Mouse (Mus musculus) embryonic facial prominence, embryonic 13.5 days (tissue): ENCODE results near the gene Rplp2. TPM values are rescaled to one million over a fixed set of nuclear protein-coding genes. Genes with fewer than 3 reads are reported as not detected.

Experiments
- ATAC-seq: fragments of 200-750 bp; cut with Nextera tagmentation; 2 replicates; pipeline ENCODE4 v1.8.0; 2017; ENCODE audit warnings: low read depth; ENCODE audit not compliant: insufficient number of reproducible peaks, insufficient read depth, low FRiP score, low TSS enrichment
- H3K27ac ChIP-seq: fragments of 300-500 bp; sonication (generic); 2 replicates; pipeline ENCODE4 v1.5.1; 2015; ENCODE audit warnings: moderate library complexity, mild to moderate bottlenecking, inconsistent platforms
- H3K27me3 ChIP-seq: fragments of 300-500 bp; sonication (generic); 2 replicates; pipeline ENCODE4 v1.6.1; 2015; ENCODE audit warnings: mild to moderate bottlenecking, inconsistent platforms
- H3K36me3 ChIP-seq: fragments of 300-500 bp; sonication (generic); 2 replicates; pipeline ENCODE4 v1.6.1; 2015; ENCODE audit warnings: mild to moderate bottlenecking, inconsistent platforms
- H3K4me1 ChIP-seq: fragments of 300-500 bp; sonication (generic); 2 replicates; pipeline ENCODE4 v1.6.1; 2015; ENCODE audit warnings: inconsistent platforms
- H3K4me2 ChIP-seq: fragments of 300-500 bp; sonication (generic); 2 replicates; pipeline ENCODE4 v1.6.1; 2015; ENCODE audit warnings: moderate library complexity, mild to moderate bottlenecking, inconsistent platforms
- H3K4me3 ChIP-seq: fragments of 300-500 bp; sonication (generic); 2 replicates; pipeline ENCODE4 v1.5.1; 2015; ENCODE audit warnings: mild to moderate bottlenecking, inconsistent platforms
- H3K9ac ChIP-seq: fragments of 300-500 bp; sonication (generic); 2 replicates; pipeline ENCODE4 v1.6.1; 2015; ENCODE audit warnings: mild to moderate bottlenecking, inconsistent platforms
- H3K9me3 ChIP-seq: fragments of 300-500 bp; sonication (generic); 2 replicates; pipeline ENCODE4 v1.6.1; 2016; ENCODE audit warnings: inconsistent platforms
- WGBS: fragments of 180-500 bp; shearing (Covaris S2); methylation state at CpG from one replicate; pipeline ENCODE4 v1.1.7; 2015; ENCODE audit warnings: mixed read lengths; 5-methylcytosine and 5-hydroxymethylcytosine counted together
- polyA plus RNA-seq: library from polyadenylated mRNA; unstranded; fragments of >200 nt; fragmentation: Nextera tagmentation; extraction: Ambion mirVana; gene quantifications from 2 replicates; pipeline ENCODE4 v1.2.1, GENCODE M21; 2015

Gene Rplp2
- polyA plus RNA-seq, 1 experiment from 2014 or later, result 1,500 TPM

DNA sequence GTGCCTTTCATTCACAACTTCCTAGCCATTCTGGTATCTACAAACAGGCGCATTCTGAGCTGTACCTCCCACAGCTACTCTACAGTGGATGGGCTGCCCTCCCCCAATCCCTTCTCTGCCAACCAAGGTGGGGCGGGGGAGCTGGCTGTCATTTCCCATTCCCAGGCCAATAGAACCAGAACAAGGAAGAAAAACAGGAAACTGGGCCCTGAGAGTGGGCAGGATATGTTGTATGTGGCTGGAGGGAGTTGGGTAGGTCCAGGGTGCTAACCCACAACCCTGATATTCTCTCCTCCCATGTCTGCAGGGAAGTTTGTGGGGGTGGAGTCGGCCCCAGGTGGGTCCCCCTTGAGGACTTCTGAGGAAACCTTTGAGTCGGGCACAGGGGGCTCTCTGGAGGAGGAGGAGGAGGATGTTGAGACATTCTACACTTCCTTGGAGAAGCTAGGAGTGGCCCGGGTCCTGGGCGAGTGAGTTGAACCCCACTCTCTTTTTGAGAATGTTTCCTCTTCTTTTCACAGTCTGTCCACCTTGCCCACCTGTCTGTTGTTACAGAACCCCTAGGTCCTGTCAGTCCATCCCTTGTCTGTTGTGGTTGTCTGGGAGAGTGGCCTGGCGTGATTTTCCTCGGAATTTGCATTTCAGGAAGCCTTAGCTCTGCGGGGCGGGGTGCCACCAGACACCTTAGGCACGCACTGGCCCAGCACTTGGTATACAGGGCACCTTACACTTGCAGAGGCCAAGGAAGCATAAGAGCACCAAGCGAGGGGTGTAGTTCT is 16.8 kb downstream of the Rplp2 start:
- peak overlapping the region; percentile 59 for H3K4me2 ChIP-seq
- 22% methylated on average over 12 of the region's 12 CpGs for WGBS

DNA sequence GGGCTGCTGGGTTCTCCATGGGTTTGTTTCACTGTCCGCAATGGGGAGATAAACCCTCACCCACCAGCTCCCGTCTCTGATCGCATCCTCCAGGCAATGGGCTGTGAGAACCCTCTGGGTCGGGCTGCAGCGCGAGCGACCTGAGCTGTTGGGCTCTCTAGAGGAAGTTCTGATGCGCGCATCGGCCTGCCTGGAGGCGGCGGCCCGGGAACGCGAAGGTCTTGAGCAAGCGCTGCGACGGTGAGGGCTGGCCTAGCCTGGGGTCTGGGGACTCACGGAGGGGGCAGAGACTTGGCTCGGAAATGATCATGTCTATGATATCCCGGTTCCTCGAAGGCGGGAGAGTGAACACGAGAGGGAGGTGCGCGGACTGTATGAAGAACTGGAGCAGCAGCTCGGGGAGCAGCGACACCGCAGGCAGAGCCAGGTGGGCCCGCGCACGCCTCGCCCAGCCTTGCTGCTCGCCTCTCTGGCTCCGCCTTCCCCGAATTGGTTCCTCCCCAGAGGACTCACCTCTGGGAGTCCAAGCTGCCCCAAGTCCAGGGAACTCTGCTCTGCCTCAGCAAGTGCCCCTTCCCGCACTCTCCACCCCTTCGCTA is 17.5 kb downstream of the Rplp2 start:
- H3K4me1 ChIP-seq, result peaks cover 64% of the 10 kb centered on the region

More for the DNA sequence above, 16.8 kb downstream of the Rplp2 start:
- Histone ChIP-seq H3K27ac (no peak overlapping the region), H3K27me3 (peaks cover 77% of the 10 kb centered on the region), H3K4me1 (peaks cover 57% of the 10 kb centered on the region), H3K36me3 (peaks cover 3% of the 10 kb centered on the region), H3K4me3 (peak overlapping the region; percentile 31), H3K9ac (0 out of 2 replicates have a peak overlapping the region, but pooled peaks have one; percentile 40), H3K9me3 (no peaks in the 10 kb centered on the region)
- ATAC-seq, result no peak

GRCm38 (mm10) chr7:141465388-141466044 is 18.3 kb downstream of the Rplp2 start:
- ATAC-seq, result no peak
- Histone ChIP-seq H3K27me3 (peaks cover 62% of the 10 kb centered on the region), H3K9me3 (no peaks in the 10 kb centered on the region), H3K36me3 (peaks cover 15% of the 10 kb centered on the region), H3K4me3 (no peak overlapping the region), H3K9ac (peak overlapping the region; percentile 61; the same call in 1 of the 2 replicates), H3K4me2 (peak overlapping the region; percentile 59), H3K4me1 (peaks cover 72% of the 10 kb centered on the region), H3K27ac (no peak overlapping the region)
- WGBS, result 23% methylated on average over 10 of the region's 10 CpGs

More for the DNA sequence above, 17.5 kb downstream of the Rplp2 start:
- Histone ChIP-seq H3K9me3 (no peaks in the 10 kb centered on the region), H3K27me3 (peaks cover 70% of the 10 kb centered on the region), H3K36me3 (peaks cover 7% of the 10 kb centered on the region), H3K27ac (no peak overlapping the region), H3K4me2 (peak overlapping the region; percentile 59), H3K9ac (peak overlapping the region; percentile 61), H3K4me3 (peak overlapping the region; percentile 31)
- 3% methylated on average over 38 of the region's 38 CpGs for WGBS
- no peak for ATAC-seq

DNA sequence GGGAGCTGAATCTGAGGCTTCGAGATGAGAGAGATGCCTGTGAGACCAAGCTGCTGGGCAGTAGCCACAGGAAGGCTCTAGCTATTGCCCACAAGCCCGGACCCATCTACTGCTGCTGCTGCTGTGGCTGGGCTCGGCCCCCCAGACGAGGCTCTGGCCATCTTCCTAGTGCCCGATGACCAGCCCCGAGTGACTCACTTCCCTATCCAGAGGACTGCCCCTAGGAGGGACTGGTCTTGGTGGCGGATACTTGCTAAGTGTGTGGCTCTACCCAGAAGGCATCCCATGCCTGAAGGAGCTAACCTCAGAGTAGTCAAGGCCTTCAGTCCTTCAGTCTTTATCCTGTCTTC is 18.9 kb downstream of the Rplp2 start:
- Histone ChIP-seq H3K27me3 (peaks cover 57% of the 10 kb centered on the region), H3K4me3 (no peak overlapping the region), H3K4me2 (0 out of 2 replicates have a peak overlapping the region, but pooled peaks have one; percentile 59)

GRCm38 (mm10) chr7:141466607-141467148 is 19.5 kb downstream of the Rplp2 start:
- no peak for ATAC-seq
- Histone ChIP-seq H3K9ac (peak overlapping the region; percentile 85), H3K27ac (peak overlapping the region; percentile 84; the same call in 1 of the 2 replicates), H3K4me3 (peak overlapping the region; percentile 70), H3K36me3 (peaks cover 25% of the 10 kb centered on the region), H3K4me1 (peaks cover 64% of the 10 kb centered on the region), H3K9me3 (no peaks in the 10 kb centered on the region), H3K4me2 (peak overlapping the region; percentile 75), H3K27me3 (peaks cover 51% of the 10 kb centered on the region)
- WGBS, result 56% methylated on average over 10 of the region's 10 CpGs

More for the DNA sequence above, 18.9 kb downstream of the Rplp2 start:
- H3K4me1 ChIP-seq, result peaks cover 68% of the 10 kb centered on the region
- WGBS, result 79% methylated on average over 7 of the region's 7 CpGs
- no peak overlapping the region for H3K27ac ChIP-seq
- no peak for ATAC-seq
- no peaks in the 10 kb centered on the region for H3K9me3 ChIP-seq
- no peak overlapping the region for H3K9ac ChIP-seq
- H3K36me3 ChIP-seq, result peaks cover 20% of the 10 kb centered on the region

DNA sequence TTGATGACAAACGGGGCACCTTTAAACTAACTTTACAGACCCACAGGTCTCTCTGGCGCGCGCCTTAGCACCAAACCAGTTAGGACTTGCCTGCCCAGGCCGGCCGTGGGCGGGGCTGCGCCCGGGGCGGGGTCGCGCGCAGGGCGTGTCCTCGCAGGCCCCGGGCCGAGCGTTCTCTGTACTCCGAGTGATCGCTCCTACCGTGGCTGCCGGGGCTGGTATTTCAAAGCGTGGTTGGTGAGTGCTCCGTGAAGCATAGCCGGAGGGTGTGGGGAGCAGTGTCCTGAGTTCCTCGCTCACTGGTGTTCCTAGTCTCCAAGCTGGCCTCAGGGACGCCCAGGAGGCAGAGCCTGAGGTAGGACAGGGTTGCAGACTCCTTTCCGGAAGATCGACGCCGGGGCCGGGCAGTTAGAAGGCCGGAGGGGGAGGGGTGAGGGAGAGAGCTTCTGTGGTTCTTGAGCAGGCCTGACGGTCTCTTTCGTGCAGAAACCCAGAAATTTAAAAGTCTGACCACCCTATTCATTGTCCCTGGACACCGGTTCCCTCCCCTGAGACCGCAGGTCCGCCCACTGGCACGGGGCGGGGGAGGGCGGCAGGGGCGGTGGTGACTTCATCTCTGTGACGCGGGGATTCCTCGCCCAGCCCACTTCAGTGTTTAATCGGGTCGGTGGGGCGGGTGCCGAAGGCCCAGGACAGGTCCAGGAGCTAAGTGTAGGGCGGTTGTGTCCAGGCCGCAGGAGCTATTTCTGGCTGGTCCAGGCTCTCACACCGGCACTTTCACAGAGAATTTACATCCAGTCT is 20.3 kb downstream of the Rplp2 start, which contains the start of gene Cd151:
Cd151 (plus strand) TSS at position 163 of the 801 bp plus-strand sequence.
- H3K4me3 ChIP-seq, result peak within 1 kb of the TSS; percentile 70
- WGBS, result under 1% methylated on average over 52 of the region's 52 CpGs
- no peaks in the 10 kb centered on the region for H3K9me3 ChIP-seq
- H3K36me3 ChIP-seq, result peaks cover 31% of the 10 kb centered on the region
- H3K27ac ChIP-seq, result peak within 1 kb of the TSS; percentile 84
- H3K27me3 ChIP-seq, result peaks cover 43% of the 10 kb centered on the region
- H3K4me1 ChIP-seq, result peaks cover 57% of the 10 kb centered on the region
- H3K9ac ChIP-seq, result peak within 1 kb of the TSS; percentile 85
- H3K4me2 ChIP-seq, result peak within 1 kb of the TSS; percentile 75
- ATAC-seq, result peak; percentile 76

GRCm38 (mm10) chr7:141468164-141468521 is 21.0 kb downstream of the Rplp2 start:
- peak overlapping the region; percentile 75 for H3K4me2 ChIP-seq
- H3K36me3 ChIP-seq, result peaks cover 36% of the 10 kb centered on the region
- peaks cover 36% of the 10 kb centered on the region for H3K27me3 ChIP-seq
- peak overlapping the region; percentile 84 for H3K27ac ChIP-seq
- peak overlapping the region; percentile 70 for H3K4me3 ChIP-seq
- no peak for ATAC-seq
- no peaks in the 10 kb centered on the region for H3K9me3 ChIP-seq
- peaks cover 56% of the 10 kb centered on the region for H3K4me1 ChIP-seq
- H3K9ac ChIP-seq, result peak overlapping the region; percentile 85
- WGBS, result 14% methylated on average over 5 of the region's 5 CpGs

DNA sequence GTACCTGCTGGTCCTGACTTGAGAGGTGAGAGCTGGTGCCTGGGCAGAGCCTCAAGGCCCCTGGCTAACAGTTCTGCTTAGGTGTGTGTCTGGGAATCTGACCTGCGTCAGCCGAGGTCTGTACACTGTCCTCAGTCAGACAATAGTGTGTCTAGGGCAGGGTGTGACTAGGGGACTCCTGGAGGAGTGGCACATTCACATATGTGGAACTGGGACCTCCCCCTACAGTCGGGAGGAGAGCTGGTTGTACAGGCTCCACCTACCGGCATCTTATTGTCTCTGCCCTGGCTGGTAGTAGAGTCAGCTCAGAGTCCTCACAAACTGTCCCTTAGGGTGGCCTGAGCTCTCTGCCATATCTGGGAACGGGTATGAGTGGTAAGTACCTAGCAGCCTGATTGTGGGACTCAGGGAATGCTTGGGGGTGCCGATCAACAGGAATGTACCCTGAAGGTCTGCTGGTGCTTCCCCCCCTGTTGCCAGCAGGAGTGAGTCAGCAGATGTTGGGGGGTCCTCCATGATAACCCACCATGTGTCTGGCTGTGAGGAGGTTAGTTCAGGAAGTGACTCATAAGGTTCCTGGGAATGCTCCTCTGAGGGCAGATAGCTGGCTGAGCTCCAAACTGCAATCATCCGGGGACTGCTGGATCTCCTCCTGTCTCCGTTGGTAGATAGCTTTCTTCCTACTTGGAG is 21.5 kb downstream of the Rplp2 start:
- 6% methylated on average over 8 of the region's 8 CpGs for WGBS
- H3K27ac ChIP-seq, result peak overlapping the region; percentile 84
- peaks cover 31% of the 10 kb centered on the region for H3K27me3 ChIP-seq
- peaks cover 61% of the 10 kb centered on the region for H3K4me1 ChIP-seq
- peak overlapping the region; percentile 70 for H3K4me3 ChIP-seq
- H3K4me2 ChIP-seq, result peak overlapping the region; percentile 75
- peaks cover 36% of the 10 kb centered on the region for H3K36me3 ChIP-seq
- peak; percentile 46 for ATAC-seq
- H3K9me3 ChIP-seq, result no peaks in the 10 kb centered on the region
- H3K9ac ChIP-seq, result peak overlapping the region; percentile 85

DNA sequence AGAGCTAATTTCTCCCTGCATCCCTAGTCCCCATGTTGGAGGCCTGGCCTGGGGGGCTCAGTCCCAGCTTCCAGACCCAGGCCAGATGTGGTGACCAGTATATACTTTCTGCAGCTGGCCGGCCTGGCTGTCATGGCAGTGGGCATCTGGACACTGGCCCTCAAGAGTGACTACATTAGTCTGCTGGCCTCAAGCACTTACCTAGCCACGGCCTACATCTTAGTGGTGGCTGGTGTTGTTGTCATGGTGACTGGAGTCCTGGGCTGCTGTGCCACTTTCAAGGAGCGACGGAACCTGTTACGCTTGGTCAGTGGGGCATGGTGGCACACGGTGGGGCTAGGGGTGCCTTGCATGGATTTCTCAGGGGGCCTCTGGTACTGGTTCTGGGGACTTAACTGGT is 22.2 kb downstream of the Rplp2 start:
- H3K4me3 ChIP-seq, result peak overlapping the region; percentile 70
- peak overlapping the region; percentile 84 for H3K27ac ChIP-seq
- H3K4me2 ChIP-seq, result peak overlapping the region; percentile 75
- ATAC-seq, result no peak
- H3K36me3 ChIP-seq, result peaks cover 36% of the 10 kb centered on the region
- H3K4me1 ChIP-seq, result peaks cover 64% of the 10 kb centered on the region
- H3K27me3 ChIP-seq, result peaks cover 24% of the 10 kb centered on the region
- 80% methylated on average over 6 of the region's 6 CpGs for WGBS
- peak overlapping the region; percentile 85 for H3K9ac ChIP-seq
- H3K9me3 ChIP-seq, result no peaks in the 10 kb centered on the region

DNA sequence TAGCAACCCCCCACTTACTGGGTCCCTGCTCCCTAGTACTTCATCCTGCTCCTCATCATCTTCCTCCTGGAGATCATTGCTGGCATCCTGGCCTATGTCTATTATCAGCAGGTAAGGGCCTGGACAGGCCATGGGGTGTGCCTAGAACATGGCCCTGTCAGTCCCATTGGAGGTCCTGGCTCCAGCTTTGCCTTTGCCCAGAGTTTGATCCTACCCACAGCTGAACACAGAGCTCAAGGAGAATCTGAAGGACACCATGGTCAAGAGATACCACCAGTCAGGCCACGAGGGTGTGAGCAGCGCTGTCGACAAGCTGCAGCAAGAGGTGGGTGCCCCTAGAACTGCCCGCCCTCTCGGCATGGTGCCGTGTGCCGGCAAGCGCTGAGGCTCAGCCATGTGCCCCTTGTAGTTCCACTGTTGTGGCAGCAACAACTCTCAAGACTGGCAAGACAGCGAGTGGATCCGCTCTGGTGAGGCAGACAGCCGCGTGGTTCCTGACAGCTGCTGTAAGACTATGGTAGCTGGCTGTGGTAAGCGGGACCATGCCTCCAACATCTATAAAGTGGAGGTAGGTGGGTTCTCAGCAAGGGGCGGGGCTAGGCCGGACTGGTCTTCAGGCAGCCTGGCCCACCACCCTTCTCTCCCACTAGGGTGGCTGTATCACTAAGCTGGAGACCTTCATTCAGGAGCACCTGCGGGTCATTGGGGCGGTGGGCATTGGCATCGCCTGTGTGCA is 22.9 kb downstream of the Rplp2 start:
- ATAC-seq, result no peak
- Histone ChIP-seq H3K9me3 (no peaks in the 10 kb centered on the region), H3K27ac (no peak overlapping the region), H3K27me3 (peaks cover 17% of the 10 kb centered on the region), H3K4me1 (peaks cover 58% of the 10 kb centered on the region), H3K36me3 (peaks cover 36% of the 10 kb centered on the region), H3K4me3 (no peak overlapping the region), H3K9ac (0 out of 2 replicates have a peak overlapping the region, but pooled peaks have one; percentile 85), H3K4me2 (peak overlapping the region; percentile 75)
- 93% methylated on average over 18 of the region's 18 CpGs for WGBS
